Mouse (Mus musculus) stomach, postnatal 0 days (tissue): Measurements from ENCODE around the gene Ccdc86. TPM values are rescaled to one million over a fixed set of nuclear protein-coding genes. Genes with fewer than 3 reads are reported as not detected.

Experiments
- ATAC-seq: fragments of 200-750 bp; cut with Nextera tagmentation; 2 replicates; pipeline ENCODE4 v1.8.0; 2017; ENCODE audit not compliant: low FRiP score, low TSS enrichment
- DNase-seq: peaks from one replicate; pipeline ENCODE4 v3.0.0-alpha.2; 2016; ENCODE audit warnings: low spot score
- H3K27ac ChIP-seq: fragments of 300-500 bp; sonication (generic); replicated peaks from 2 replicates; pipeline ENCODE4 v1.5.1; 2014; ENCODE audit warnings: mild to moderate bottlenecking, control low read depth
- H3K27me3 ChIP-seq: fragments of 300-500 bp; sonication (generic); 2 replicates; pipeline ENCODE4 v1.6.1; 2014; ENCODE audit warnings: low read length; ENCODE audit not compliant: control insufficient read depth, insufficient read depth
- H3K36me3 ChIP-seq: fragments of 300-500 bp; sonication (generic); 2 replicates; pipeline ENCODE4 v1.6.1; 2014; ENCODE audit warnings: low read length, mixed read lengths; ENCODE audit not compliant: control insufficient read depth, insufficient read depth
- H3K4me1 ChIP-seq: fragments of 300-500 bp; sonication (generic); replicated peaks from 2 replicates; pipeline ENCODE4 v1.6.1; 2014; ENCODE audit warnings: antibody characterized with exemption; ENCODE audit not compliant: control insufficient read depth, insufficient read depth
- H3K4me2 ChIP-seq: fragments of 300-500 bp; sonication (generic); replicated peaks from 2 replicates; pipeline ENCODE4 v1.6.1; 2014; ENCODE audit warnings: low read depth, mild to moderate bottlenecking, control low read depth, moderate library complexity
- H3K4me3 ChIP-seq: fragments of 300-500 bp; sonication (generic); 2 replicates; pipeline ENCODE4 v1.5.1; 2014; ENCODE audit warnings: low read depth, low read length, control low read depth
- H3K9ac ChIP-seq: fragments of 300-500 bp; sonication (generic); 2 replicates; pipeline ENCODE4 v1.6.1; 2014; ENCODE audit warnings: mild to moderate bottlenecking, low read length, control low read depth, mixed read lengths
- H3K9me3 ChIP-seq: fragments of 300-500 bp; sonication (generic); 2 replicates; pipeline ENCODE4 v1.6.1; 2016; ENCODE audit warnings: low read length; ENCODE audit not compliant: control insufficient read depth
- CTCF ChIP-seq: IDR thresholded peaks from 2 replicates; pipeline ENCODE4 v1.5.1; 2016; ENCODE audit warnings: antibody characterized with exemption, low read depth, mild to moderate bottlenecking, moderate library complexity
- EP300 ChIP-seq: optimal IDR thresholded peaks from 2 replicates; pipeline ENCODE3; 2016; ENCODE audit warnings: antibody characterized with exemption
- WGBS: fragments of 180-500 bp; shearing (Covaris S2); extraction: QIAGEN DNeasy Blood & Tissue Kit; methylation state at CpG from one replicate; pipeline ENCODE4 v1.1.7; 2014; 5-methylcytosine and 5-hydroxymethylcytosine counted together
- polyA plus RNA-seq: library from polyadenylated mRNA; unstranded; fragments of >200 nt; fragmentation: Nextera tagmentation; extraction: Ambion mirVana; gene quantifications from 2 replicates; pipeline ENCODE4 v1.2.1, GENCODE M21; 2015

Ccdc86 gene
- polyA plus RNA-seq, 1 experiment from 2014 or later: 13.9 TPM

GRCm38 (mm10) chr19:10914870-10915269 is 34.2 kb downstream of the Ccdc86 start:
- Histone ChIP-seq H3K27ac (no peak overlapping the region), H3K9me3 (no peaks in the 10 kb centered on the region), H3K4me2 (no peak overlapping the region), H3K9ac (no peak overlapping the region), H3K4me3 (no peak overlapping the region), H3K36me3 (no peaks in the 10 kb centered on the region), H3K27me3 (no peaks in the 10 kb centered on the region), H3K4me1 (no peaks in the 10 kb centered on the region)
- ATAC-seq: no peak
- TF ChIP-seq EP300 (no peak), CTCF (no peak)
- WGBS: 76% methylated on average over 2 of the region's 2 CpGs
- no peak for DNase-seq

- no peak for DNase-seq
- H3K9ac ChIP-seq: 0 out of 2 replicates have a peak overlapping the region, but pooled peaks have one; percentile 18
- WGBS: 30% methylated on average over 7 of the region's 7 CpGs
These were observed 34.8 kb downstream of the Ccdc86 start for GRCm38 (mm10) chr19:10914291-10914690.

DNA sequence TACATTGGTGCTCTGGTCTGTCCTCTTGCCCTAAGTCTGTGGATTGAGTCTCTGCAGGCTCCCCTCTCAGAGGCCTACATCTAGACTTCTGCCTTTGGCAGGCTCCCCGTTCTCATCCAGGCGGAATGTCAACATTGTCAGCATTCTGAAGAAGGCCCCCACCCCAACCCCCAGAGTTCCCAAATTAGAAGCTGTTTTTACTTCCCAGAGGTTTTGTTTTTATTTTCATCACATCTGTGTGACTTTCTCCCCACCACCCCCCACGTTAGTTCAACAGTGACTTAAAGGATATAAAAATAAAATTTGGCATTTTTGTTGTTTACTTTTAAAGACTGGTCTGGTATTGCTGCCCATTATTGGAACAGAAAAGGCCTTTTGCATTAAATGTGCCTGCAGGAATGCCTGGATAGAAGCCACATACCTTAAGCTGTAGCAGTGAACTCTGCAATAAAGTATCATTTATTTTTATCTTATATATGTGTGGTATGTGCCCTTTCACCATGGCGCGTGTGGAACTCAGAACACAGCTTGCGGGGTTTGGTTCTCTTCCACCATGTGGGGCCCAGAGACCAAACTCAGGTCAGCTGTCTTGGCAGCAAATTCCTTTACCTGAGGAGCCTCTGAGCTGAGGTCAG is 39.9 kb downstream of the Ccdc86 start:
- H3K9me3 ChIP-seq: no peaks in the 10 kb centered on the region
- peak; percentile 34 for DNase-seq

More at GRCm38 (mm10) chr19:10914291-10914690, 34.8 kb downstream of the Ccdc86 start:
- 0 out of 2 replicates have a peak, but pooled peaks cover 2% of the 10 kb centered on the region for H3K4me1 ChIP-seq
- no peak overlapping the region for H3K4me3 ChIP-seq
- no peaks in the 10 kb centered on the region for H3K9me3 ChIP-seq
- no peak for ATAC-seq
- no peak overlapping the region for H3K27ac ChIP-seq
- no peak for TF ChIP-seq CTCF
- H3K36me3 ChIP-seq: no peaks in the 10 kb centered on the region
- no peaks in the 10 kb centered on the region for H3K27me3 ChIP-seq
- no peak overlapping the region for H3K4me2 ChIP-seq

GRCm38 (mm10) chr19:10907891-10908290 is 41.2 kb downstream of the Ccdc86 start:
- Histone ChIP-seq H3K4me2 (no peak overlapping the region), H3K9ac (no peak overlapping the region), H3K4me1 (0 out of 2 replicates have a peak, but pooled peaks cover 2% of the 10 kb centered on the region), H3K9me3 (no peaks in the 10 kb centered on the region), H3K27me3 (no peaks in the 10 kb centered on the region), H3K27ac (peak overlapping the region; percentile 77; the same call in 1 of the 2 replicates), H3K36me3 (peaks cover 10% of the 10 kb centered on the region), H3K4me3 (no peak overlapping the region)
- DNase-seq: peak; percentile 73
- 50% methylated on average over 3 of the region's 3 CpGs for WGBS
- no peak for ATAC-seq
- TF ChIP-seq CTCF (peak; percentile 89), EP300 (no peak)

More for the DNA sequence above, 39.9 kb downstream of the Ccdc86 start:
- Histone ChIP-seq H3K4me1 (0 out of 2 replicates have a peak, but pooled peaks cover 2% of the 10 kb centered on the region), H3K4me2 (no peak overlapping the region), H3K27ac (peak overlapping the region; percentile 77), H3K4me3 (no peak overlapping the region), H3K36me3 (peaks cover 2% of the 10 kb centered on the region), H3K27me3 (no peaks in the 10 kb centered on the region), H3K9ac (no peak overlapping the region)
- ATAC-seq: peak; percentile 52; the same call in 1 of the 2 replicates
- TF ChIP-seq EP300 (no peak), CTCF (no peak)
- 44% methylated on average over 6 of the region's 6 CpGs for WGBS

- no peak overlapping the region for H3K4me3 ChIP-seq
- H3K36me3 ChIP-seq: peaks cover 28% of the 10 kb centered on the region
- H3K9ac ChIP-seq: peak overlapping the region; percentile 35; the same call in 1 of the 2 replicates
- TF ChIP-seq CTCF: no peak
- TF ChIP-seq EP300: no peak
- ATAC-seq (no peak), DNase-seq (no peak)
- H3K4me1 ChIP-seq: 0 out of 2 replicates have a peak, but pooled peaks cover 2% of the 10 kb centered on the region
- H3K27ac ChIP-seq: peak overlapping the region; percentile 82
- no peaks in the 10 kb centered on the region for H3K27me3 ChIP-seq
- 0 out of 2 replicates have a peak overlapping the region, but pooled peaks have one; percentile 11 for H3K4me2 ChIP-seq
- H3K9me3 ChIP-seq: no peaks in the 10 kb centered on the region
- 52% methylated on average over 5 of the region's 5 CpGs for WGBS
These were observed 43.4 kb downstream of the Ccdc86 start for GRCm38 (mm10) chr19:10905728-10906000.
